Comparison of ENCODE assay signal across 16 mouse cellular contexts in the genomic region with DNA sequence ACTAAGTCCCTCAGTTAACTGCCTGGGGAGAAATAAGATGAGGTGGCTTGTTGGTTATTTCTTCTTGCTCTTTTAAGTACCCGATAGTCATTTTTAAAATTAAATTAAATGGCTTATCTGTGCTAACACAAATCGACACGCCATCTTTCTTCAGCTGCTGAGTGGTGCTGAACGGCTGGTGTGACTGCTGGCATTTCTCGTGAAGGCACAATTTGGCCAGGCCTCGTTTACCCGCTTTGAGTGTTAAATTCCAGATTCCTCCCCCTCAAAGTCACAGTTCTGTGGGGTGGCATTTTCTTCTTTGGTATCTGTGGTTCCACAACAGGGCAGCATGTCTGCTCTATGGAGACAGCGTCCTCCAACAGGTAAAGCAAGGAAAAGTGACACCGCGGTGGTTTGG.
"Had no signal": no experiment of that assay in that cellular context is flagged by ENCODE, and none has a peak within 500 bp of the region (broad histone marks: within the 10 kb centered on the region; RNA-seq: fewer than 3 reads in every experiment).

No protein-coding gene starts in this region.

- DNase-seq: lung, adult 18-20 months; lung, embryonic 14.5 days; lung, postnatal 10 days; lung, postnatal 4 days; right cerebral cortex, adult 18-20 months; right cerebral cortex, postnatal 25 days; right cerebral cortex, postnatal 4 days; spleen, adult 18-20 months; thymus, adult 18-20 months; thymus, postnatal 14 days; thymus, postnatal 36 days had no signal

- H3K27me3 ChIP-seq: neural tube, embryonic 13.5 days; neural tube, embryonic 15.5 days had no signal

- H3K4me3 ChIP-seq: midbrain, embryonic 12.5 days; myocyte; neural tube, embryonic 13.5 days; neural tube, embryonic 15.5 days had no signal

- H3K9me3 ChIP-seq: midbrain, embryonic 10.5 days; midbrain, embryonic 12.5 days; neural tube, embryonic 13.5 days; neural tube, embryonic 15.5 days had no signal

- H3K36me3 ChIP-seq: midbrain, embryonic 10.5 days; midbrain, embryonic 12.5 days; neural tube, embryonic 13.5 days; neural tube, embryonic 15.5 days had no signal

- H3K27ac ChIP-seq: midbrain, embryonic 10.5 days; midbrain, embryonic 12.5 days; neural tube, embryonic 13.5 days; neural tube, embryonic 15.5 days had no signal
